Mouse (Mus musculus): Measurements from ENCODE around the gene Erich6. TPM values are rescaled to one million over a fixed set of nuclear protein-coding genes. Genes with fewer than 3 reads are reported as not detected.

The Erich6 gene
- polyA plus RNA-seq (2012; rRNA removed) = 0.79 and 0.84 TPM in 2 replicates

DNA sequence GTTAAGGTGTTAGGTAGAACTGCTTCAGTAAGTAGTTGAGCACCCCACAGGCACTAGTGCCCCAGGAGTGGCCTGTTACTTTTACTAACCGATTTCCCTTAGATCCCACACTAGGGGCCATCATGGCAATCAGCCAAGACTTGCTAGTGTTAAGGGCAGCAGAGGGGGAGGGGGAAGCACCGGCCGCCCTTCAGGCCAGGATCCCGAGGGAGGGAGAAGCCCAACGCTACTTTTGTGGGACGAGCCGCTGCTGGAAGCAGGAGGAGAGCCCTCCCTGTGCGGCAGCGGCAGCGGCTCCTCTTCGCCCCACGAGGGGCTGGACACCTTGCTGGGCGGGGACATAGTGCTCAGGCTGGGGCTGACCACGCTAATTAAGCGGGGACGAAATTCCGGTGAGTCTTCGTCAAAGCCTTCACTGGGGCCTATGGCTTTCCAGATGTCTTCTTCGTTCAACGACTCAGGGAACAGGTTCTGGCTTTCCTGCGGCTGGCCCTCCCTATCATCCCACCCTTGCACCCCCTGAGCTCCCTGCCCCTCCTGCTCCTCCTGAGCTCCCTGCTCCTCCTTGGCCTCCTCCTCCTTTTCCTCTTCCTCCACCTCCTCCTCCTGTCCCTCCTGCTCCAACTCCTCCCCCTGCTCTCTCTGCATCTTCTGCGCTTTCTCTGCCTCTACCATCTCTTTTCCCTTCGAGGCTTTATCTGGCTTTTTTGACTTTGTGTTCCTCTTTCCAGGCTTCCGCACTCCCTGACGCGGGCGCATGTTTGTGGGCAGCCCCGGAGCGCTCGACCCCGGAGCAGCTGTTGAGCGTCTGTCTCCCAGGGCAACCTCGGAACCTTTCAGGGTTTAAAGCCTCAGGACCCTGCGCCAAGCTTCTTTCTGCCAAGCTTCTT lies at the start of gene Erich6:
Erich6 (minus strand) TSS at position 802 of the 890 bp plus-strand sequence.

GRCm38 (mm10) chr3:58576137-58577066 lies 60.6 kb downstream of the Erich6 start, which contains the start of gene Selenot:
Gene Selenot, plus strand, starts transcription at chr3:58576636.

Other genes with a start within 250 kb of the Erich6 start
- 12.1 and 12.9 TPM in 2 replicates for gene Tsc22d2, start 222.5 kb downstream of the Erich6 start, polyA plus RNA-seq (2012; rRNA removed)
- 34.2 and 37.2 TPM in 2 replicates for gene Eif2a, start 111.4 kb downstream of the Erich6 start, polyA plus RNA-seq (2012; rRNA removed)
- 24.3 and 27.8 TPM in 2 replicates for gene Serp1, start 111.3 kb downstream of the Erich6 start, polyA plus RNA-seq (2012; rRNA removed)
- gene Selenot, start 60.6 kb downstream of the Erich6 start, polyA plus RNA-seq (2012; rRNA removed) = 75.1 and 81.2 TPM in 2 replicates
- 14.7 and 15.2 TPM in 2 replicates for gene Siah2, start 55.2 kb upstream of the Erich6 start, polyA plus RNA-seq (2012; rRNA removed)
- 0.14 and 0.52 TPM in 2 replicates for gene Mindy4b-ps, start 185.1 kb upstream of the Erich6 start, polyA plus RNA-seq (2012; rRNA removed)
- 1.00 and 1.3 TPM in 2 replicates for gene Clrn1, start 248.1 kb upstream of the Erich6 start, polyA plus RNA-seq (2012; rRNA removed)